Mouse (Mus musculus) lung, postnatal 10 days (tissue): ENCODE results near the gene Coq9.

Experiments
- DNase-seq: peaks from one replicate; pipeline ENCODE4 v3.0.0; 2021

Coq9 gene

GRCm38 (mm10) chr8:94870474-94871107, 32.5 kb downstream of the Coq9 start:
- DNase-seq, result peak; percentile 45

GRCm38 (mm10) chr8:94871108-94871894, 33.2 kb downstream of the Coq9 start:
- peak; percentile 85 for DNase-seq

- no peak for DNase-seq
Observed at GRCm38 (mm10) chr8:94872156-94872555, 34.0 kb downstream of the Coq9 start.

- no peak for DNase-seq
Observed at GRCm38 (mm10) chr8:94872576-94872975, 34.5 kb downstream of the Coq9 start.

GRCm38 (mm10) chr8:94874358-94874757, 36.2 kb downstream of the Coq9 start:
- peak; percentile 85 for DNase-seq

GRCm38 (mm10) chr8:94875096-94875870, 37.2 kb downstream of the Coq9 start:
- DNase-seq, result peak; percentile 50

- DNase-seq, result no peak
Observed at GRCm38 (mm10) chr8:94875871-94876150, 37.7 kb downstream of the Coq9 start.

GRCm38 (mm10) chr8:94876197-94876730, 38.1 kb downstream of the Coq9 start, which contains the start of gene Dok4:
Gene Dok4 (minus strand): TSS chr8:94876330.
- DNase-seq, result peak; percentile 92

- peak; percentile 42 for DNase-seq
Observed at GRCm38 (mm10) chr8:94876820-94877219, 38.7 kb downstream of the Coq9 start.

- no peak for DNase-seq
Observed at GRCm38 (mm10) chr8:94880742-94881141, 42.6 kb downstream of the Coq9 start.

GRCm38 (mm10) chr8:94888383-94889036, 50.4 kb downstream of the Coq9 start:
- DNase-seq, result no peak

GRCm38 (mm10) chr8:94892917-94893316, 54.8 kb downstream of the Coq9 start:
- DNase-seq, result no peak

GRCm38 (mm10) chr8:94899262-94899661, 61.1 kb downstream of the Coq9 start:
- peak; percentile 59 for DNase-seq

GRCm38 (mm10) chr8:94900617-94901016, 62.5 kb downstream of the Coq9 start:
- DNase-seq, result no peak

- peak; percentile 58 for DNase-seq
Observed at GRCm38 (mm10) chr8:94901031-94901430, 62.9 kb downstream of the Coq9 start.

GRCm38 (mm10) chr8:94903709-94904108, 65.6 kb downstream of the Coq9 start:
- DNase-seq, result no peak
